Mouse (Mus musculus) urinary bladder, adult 2 months (tissue): ENCODE measurements at regions not wholly inside any gene's neighbourhood (a gene's known extent, or its start where the extent isn't known, plus 50 kb on each side); places are given as distances from the start of the nearest gene placed in this dataset.

Experiments used
- DNase-seq: peaks from one replicate; pipeline ENCODE4 v3.0.0; 2022; ENCODE audit warnings: low spot score

DNA sequence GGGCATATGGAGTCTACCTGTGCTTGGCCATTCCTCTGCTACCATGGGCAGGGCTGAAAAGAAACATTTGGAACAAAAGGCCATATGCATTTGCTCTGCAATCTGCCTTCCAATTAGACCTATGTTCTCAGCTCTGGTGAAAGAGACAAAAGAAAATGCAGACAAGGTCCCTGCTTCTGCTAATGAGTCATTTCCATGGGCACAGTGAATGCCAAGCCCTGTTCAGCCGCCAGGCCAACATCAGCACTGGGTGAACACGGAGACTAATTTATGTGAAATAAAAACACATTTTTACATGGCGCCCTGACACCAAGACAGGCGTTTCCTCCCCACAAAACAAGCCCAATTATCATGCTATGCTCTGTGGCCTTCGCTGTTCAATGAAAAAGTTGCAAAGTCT is 419.5 kb upstream of the Kdm8 start:
- DNase-seq = no peak

DNA sequence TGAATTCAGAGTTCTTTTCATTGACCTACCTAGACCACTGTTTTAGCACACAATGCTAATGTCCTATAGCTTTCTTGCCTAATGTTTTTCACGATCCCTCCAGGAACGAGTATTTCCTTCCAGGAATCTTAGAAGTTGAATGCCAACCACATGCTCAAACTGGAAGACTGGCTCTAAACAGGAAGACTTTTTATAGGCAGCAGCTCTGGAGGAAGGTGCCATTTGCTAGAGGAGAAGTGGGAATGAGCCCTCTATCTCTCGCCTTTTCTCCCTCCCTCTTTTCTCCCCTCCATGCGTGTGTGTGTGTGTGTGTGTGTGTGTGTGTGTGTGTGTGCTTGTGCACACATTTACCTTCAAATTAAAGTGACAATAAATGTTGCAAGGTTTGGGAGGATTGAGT is 410.7 kb upstream of the Kdm8 start:
- no peak for DNase-seq

DNA sequence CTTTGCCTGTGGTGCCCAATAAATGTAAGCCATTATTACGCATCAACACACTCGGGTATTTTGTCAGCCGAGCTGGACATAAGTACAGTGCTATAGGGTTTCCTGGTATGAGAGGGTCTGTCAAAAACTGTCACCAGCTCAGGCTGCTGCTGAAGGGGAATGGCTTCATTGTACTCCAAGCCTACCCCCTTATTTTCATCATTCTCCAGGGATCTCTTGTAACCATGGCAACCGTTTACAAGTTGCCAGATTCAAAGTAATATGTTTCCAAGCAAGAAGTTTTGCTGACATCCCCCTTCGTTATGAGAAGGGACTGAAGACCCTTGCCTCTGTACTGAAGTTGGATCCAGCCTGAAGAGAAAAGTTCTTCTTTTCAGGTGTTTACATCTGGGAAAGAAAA is 410.3 kb upstream of the Kdm8 start:
- no peak for DNase-seq

DNA sequence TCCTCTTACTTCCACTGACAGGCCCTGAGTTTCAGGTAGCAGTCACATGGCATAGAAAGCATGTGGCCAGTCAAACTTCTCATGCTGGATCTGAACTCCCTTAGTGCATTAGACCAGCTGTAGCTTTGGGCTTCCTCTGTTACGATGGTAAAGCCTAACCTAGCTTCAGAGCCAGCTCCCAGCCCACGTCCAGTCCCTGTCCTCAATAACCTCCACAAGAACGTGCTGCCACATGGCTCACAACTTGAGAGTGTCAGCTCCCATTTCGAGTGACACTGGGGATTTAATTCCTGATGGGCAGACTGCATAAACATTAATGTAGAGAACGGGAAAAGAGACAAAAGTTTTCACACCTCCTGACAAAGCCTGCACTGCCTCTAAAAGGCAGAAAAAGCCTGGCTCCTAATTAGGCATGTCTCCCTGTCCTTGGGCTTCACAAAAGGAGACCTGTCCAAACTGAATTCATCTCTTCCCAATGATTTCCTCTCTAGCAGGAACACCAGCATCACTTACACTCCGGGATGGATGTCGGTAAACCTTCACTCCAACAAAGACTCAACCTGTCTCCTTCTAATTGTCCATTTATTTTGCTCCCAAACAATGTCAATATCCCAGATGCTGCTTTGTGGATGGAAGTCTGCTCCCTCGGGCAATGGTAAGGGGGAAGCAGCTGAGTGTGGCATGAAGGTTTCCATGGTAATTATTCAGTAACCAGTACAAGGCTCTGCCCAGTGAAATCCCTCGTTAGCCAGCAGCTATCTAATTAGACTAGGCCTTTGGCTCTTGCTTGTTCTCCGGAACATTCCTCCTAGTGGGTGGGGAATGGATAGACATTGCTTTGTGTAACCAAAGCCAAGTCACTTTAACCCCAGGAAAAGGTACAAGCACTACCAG is 408.1 kb upstream of the Kdm8 start:
- DNase-seq = no peak

DNA sequence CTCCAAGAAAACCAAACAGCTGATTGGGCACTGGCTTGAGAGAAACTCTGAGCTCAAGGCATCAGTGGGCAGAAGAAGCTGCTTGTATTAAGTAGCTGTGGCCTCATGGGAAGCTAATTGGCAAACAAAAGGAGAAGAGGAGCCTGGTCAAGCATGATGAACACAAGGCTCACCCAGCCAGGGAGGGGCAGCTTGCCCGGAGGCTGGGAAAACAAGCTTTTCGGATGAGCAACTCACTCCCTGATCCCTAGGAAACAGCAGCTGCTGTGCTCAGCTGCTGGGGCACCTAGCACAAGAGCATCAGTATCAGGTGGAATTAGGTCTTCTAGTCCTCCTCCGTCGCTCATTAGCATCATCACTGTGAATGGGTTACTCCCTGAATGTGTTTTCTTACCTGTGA is 405.6 kb upstream of the Kdm8 start:
- no peak for DNase-seq

DNA sequence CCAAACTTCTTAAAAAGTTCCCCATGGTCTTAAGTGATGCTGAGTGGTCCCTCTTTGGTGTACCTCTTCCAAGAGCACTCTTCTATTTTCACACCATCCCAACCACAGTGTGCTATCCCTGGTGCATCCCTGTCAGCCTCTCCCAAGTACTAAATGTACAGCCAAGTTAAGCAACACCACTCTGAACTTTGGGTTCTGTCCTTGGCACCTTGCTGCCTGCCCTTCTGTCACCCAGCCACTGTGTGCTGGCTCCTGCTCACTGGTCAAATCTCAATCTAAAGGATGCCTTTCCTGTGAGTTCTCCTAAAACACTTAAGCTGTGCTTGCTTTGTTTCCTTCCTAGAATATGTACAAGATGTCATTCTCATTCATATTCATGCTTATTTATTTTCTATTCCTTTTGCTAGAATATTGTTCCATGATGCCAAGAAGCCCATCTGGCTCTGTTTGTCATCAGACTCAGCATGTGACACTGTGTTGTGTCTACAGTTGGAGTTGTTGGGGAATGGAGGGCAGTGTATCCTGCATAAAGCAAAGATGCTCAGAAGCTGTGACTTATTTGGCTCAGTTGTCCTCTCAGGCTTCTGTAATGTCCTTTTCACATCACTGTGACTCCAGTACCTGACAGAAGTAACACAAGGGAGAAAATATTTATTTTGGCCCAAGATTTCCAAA is 388.4 kb upstream of the Kdm8 start:
- DNase-seq = no peak

DNA sequence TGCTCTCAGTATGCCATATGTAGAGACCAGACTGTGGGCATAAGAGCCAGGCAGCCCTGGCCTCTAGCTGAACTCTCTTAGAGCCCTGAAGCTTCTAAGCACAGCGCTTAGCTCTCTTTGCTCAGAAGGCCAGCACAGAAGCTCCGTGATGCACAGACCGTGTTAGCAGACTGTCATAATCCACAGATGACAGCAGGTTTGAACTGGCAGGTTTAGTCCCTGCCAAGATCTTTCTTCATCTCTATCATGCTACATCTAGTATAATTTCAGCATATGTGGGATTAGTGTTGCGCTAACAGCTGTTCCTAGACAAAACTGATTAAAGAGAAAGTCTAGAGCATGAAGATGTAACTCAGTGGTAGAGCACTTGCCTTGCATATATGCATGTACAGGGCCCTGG is 342.0 kb upstream of the Kdm8 start:
- DNase-seq = no peak

DNA sequence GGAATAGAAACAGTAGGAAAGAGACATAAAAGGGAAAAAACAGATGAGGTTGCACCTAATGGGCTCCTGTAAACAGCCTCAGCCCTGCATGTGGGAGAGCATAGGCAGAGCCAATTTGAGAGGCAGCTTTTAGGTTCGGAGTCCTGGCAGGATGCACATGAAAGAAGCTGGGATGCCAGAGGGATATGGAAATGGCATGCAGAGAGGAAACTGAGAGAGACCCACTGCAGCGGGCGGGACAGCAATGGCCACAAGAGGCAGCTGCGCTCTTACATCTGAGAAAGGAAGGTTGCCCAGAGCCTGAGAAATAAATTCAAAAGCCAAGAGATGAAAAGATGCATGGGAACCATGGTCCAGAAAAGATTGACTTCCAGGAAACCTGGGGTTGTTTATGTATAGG is 340.5 kb upstream of the Kdm8 start:
- DNase-seq = no peak

DNA sequence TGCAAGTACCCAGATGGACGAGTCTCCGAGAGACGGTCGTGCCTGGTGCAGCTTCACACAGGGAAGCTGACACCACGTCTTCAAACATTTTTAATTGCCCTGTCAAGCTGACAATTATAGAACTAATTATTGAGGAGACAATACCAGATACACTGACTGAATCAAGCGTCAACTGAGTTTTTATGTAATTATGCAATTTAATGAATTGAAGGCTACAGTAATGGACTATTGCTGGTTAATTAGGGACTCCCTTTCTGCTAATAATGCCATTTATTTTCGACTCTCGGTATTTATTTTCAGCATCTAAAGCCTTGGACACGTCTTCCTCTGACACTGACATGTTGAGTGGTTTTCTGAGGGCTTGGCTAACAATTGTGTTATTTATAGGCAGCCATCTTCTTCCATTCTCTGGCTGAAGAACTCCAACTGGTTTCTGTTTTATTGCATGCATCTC is 331.6 kb upstream of the Kdm8 start:
- no peak for DNase-seq

DNA sequence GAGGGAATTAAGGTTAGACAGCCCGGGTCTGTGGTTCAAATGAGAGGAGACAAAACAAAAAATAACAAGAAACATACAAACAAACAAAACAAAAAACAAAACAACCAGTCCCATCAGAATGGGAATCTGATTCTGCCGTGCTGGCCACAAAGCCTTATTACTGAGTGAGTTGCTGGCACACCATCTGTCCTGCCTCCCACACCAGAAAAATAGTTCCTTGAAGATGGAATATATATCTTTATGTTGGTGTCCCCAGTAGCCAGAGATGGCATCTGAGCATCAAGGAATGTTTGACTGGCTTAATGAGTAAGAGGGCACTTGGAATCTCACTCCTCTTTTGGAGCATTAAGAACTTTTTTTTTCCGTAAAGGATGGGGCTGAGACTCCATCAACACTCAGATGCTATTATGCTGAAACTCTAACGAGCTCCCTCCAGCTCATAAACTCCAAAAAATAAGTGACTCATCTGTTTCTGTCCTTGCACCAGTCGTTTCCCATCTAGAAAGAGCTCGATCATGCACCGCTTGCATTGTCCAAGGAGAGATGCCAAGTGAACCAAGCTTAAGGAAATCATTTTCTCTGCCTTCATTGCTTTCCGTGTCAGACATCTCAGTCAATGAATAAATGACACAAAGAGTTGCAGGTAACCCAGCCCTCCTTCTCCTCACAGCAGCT is 329.0 kb upstream of the Kdm8 start:
- DNase-seq = no peak

DNA sequence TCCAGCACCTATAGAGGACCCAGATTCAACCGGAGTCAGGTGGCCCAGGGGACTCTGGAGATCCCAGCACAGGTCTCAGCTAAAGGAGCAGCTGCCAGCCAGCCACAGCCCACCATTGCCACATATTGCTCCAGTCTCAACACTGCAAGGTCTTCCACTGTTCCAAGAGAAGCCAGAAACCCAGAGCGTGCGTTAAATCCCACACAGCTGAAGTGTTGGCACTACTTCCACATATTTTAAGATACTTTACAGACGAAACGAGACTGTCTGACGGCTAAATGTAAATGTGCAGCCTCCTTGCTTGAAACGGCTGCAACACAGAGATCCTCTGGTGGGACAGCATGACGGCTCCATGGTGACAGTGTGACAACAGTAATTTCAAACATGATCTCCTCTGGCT is 327.3 kb upstream of the Kdm8 start:
- DNase-seq = no peak

DNA sequence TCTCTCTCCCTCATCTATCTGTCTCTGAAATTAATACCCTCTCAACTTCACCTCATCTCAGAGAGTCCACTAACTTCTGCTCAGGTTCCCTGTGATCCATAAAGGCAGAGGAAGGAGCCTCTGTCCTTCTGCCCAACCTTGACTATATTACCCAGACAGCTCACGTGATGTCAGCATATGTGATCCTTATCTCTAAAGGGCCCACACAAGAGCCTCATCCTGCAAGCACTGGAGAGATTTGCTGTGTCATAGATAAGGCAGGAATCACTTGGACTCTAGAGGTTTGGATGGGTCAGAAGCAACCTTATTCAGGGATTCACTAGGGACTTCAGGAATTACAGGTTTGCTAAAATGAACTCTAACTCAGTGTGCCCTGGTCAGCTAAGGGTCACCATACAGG is 315.3 kb upstream of the Kdm8 start:
- DNase-seq = no peak

DNA sequence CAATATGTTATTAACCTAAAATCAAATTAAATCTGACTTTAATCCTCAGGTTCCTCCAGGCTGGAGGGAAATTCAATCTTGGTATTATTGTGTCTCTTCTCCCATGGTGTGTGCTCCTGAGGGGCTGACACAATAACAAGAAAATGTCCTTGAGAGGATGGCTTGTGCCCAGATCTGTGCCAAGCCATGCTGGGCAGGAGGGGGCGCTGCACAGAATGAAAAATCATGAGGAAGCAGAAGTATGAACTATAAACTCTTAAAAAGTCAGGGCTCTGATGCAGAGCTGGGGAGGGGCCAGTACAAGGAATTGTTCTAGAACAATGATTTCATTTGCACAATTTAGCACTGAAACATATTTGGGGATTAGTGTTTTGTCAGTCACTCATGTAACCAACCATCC is 312.5 kb upstream of the Kdm8 start:
- no peak for DNase-seq

DNA sequence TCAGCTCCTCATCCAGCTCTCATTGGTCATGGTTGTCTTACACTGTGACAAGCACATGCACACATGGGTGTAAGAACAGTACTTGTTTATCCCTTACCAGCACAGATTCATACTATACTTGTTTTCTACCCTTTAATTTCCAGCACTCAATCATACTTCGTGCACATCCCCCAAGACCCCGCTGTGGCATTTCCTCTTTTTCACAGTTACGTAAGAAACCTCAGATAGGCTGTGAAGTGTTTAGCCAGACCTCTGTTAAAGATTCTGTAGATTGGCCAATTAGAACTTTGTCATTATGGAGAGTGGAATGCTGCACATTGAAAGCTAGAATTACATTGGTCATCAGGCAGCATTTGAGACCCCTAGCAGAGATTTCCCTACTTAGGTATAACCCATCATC is 305.9 kb upstream of the Kdm8 start:
- no peak for DNase-seq

DNA sequence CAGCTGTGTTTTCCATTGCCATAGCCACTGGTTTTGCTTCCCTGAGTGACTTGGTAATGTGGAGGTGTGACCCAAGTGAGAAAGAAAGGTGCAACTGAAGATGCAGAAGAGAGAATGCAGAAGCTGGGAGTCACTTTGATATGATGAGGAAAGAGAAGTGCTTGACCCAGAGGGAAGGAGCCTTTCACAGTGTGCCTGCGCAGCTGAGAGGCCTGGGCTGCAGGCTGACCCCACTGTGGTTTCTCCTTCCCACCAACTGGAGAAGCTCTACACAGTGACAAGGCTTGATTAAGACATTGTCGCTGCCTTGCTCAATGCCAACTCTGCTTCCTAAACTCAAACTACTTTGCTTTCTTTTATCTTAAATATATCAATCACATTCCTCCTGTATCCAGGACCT is 305.3 kb upstream of the Kdm8 start:
- DNase-seq = no peak

DNA sequence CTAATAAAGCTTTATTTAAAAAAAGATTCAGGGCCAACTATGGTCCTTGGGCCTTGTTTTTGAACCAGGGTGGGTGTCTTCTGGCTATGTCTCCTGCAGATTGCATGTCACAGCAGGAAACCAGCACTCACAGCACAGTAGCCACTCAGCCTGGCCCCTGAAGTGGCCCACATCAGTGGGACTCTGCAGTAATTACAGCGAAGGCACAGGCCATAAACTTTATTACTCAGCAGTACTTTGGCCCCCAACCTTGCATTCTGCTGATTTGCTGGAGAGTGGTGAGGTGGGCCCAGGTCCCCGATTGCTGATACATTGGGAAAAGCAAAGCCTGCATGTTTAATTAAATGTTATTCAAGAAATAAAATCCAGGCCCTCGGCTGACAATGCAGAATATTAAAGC is 303.6 kb upstream of the Kdm8 start:
- no peak for DNase-seq

DNA sequence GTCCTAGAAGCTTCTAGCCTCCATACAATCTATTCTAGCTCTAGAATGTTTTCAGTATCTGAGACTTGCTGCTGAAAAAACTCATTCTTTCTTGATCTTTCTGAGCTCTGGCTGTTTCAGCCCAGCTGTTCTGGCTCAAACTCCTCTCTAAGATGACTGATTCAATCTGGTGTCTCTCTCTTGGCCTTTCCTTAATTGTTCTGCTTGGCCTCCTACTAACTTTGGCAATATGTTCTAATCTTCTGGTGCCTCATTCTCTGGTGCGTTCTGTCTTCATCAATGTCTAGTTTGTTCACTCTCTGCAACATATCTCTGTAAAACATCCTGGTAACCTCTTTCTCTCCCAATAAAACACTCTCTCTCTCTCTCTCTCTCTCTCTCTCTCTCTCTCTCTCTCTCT is 302.6 kb upstream of the Kdm8 start:
- DNase-seq = no peak

DNA sequence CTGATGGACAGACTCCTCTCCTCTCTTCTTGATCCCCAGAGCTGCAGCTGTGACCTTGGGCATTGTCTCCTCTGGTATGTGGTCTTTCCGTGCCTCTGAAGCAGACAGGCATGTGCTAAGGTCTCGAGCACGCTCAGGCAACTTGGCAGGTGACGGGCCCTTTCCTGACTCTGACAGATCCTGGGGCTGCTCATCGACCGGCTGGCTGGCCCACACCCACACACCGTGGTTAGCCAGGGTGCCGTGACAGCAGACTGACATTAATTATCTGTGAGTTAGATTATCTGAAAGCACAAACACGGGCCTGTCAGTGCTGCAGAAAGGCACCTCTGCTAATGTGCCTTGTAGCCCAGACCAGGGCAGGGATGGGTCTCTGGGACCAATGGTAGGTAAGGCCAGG is 298.5 kb upstream of the Kdm8 start:
- DNase-seq = no peak

DNA sequence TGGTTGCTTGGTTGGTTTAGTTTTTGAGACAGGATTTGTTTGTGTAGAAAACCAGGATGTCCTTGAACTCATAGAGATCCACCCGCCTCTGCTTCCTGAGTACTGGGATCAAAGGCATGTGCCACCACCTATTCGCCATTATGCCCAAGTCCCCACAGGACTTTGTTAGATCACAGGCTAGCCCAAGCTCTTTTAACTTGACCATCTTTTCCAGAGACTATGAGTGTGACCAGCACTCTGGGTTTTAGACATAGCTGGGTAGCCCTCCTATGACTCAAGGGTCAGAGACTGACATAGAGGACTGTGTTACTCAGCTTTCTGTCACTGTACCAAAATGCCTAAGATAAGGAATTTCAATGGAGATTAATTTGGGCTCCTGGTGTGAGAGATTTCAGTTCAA is 295.3 kb upstream of the Kdm8 start:
- DNase-seq = no peak

DNA sequence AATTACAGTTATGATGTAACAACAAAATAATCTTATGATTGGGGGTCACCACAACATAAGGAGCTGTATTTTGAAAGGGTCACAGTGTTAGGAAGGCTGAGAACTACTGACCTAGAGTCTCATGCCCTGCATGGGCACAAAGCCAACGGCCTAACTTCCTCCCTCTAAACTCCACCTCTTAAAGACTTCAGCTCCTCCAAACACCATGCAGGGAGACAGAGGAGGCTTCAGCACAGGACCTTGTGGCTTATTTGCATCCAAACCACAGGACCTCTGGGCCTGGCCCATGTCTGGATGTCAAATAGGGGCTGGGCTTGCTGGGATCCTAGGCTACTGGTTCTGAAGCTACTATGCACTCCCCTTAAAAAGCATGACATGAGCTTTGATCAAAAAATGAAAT is 294.7 kb upstream of the Kdm8 start:
- no peak for DNase-seq

DNA sequence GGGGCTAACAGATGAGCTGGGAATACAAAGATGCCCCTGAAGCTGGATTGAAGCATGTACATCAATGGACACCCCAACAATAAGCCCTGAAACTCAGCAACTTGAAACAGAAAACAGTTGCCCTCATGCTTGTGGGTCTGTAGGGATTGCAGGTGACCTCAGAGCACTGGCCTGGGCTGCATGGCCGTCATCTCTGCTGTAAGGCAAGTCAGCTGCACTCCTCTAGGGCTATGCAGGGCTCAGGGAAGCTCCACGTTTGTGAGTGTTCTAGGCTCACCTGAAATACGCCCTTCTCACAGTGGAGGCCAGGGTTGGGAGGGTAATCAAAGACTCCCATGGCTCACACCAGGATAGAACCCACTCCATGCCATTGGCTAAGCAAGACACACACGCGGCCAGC is 292.2 kb upstream of the Kdm8 start:
- no peak for DNase-seq

DNA sequence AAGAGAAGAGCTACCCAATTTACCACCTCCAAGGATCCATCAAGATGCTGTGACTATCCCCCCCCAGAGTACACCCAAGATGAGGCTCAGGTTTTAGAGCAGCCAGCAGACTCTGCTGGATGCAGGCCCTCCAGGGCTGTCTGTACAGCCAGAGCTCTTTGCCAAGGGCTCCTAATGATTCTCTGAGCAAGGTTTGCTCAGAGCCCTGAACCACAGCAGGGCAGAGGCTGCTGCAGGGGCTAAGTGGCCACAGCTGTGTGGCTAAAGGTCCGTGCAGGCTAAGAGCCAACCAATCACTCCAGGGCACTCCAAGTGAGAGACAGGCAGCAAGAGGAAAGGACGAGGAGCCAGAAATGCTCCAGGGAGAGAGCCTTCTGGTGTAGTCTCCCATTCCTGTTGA is 289.2 kb upstream of the Kdm8 start:
- DNase-seq = no peak

DNA sequence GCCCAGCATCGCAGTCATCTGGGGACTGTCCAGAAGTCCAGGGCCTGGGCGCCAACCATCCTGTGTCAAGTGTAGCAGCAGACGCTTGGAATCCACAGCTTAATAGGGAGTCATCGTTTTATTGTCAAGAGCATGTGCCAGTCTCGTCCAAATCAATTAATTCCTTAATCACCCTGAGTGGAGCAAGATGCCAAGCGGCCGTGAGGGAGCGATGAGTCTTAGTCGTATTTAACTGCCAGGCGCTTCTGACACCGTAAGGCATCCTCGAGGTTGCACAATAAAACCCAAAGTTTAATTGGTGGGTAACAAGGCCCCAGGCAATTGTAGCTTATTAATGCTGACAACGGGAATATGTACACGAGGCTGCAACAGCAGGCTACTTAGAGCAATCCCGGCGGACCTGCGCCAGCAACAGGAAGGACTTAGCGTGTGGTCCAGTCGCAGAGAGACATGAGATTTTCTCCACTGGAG is 277.6 kb upstream of the Kdm8 start:
- DNase-seq = no peak
